ENCODE assay signal across 12 mouse cellular contexts in genomic region chr16:25953359-25953758, GRCm38 (mm10).
"Had no signal": no experiment of that assay in that cellular context is flagged by ENCODE, and none has a peak within 500 bp of the region (broad histone marks: within the 10 kb centered on the region; RNA-seq: fewer than 3 reads in every experiment).

No protein-coding gene starts in this region.

- H3K9ac ChIP-seq: liver, embryonic 13.5 days; midbrain, embryonic 12.5 days had no signal

- H3K27me3 ChIP-seq: liver, embryonic 13.5 days; midbrain, embryonic 12.5 days had no signal

- H3K9me3 ChIP-seq: liver, embryonic 13.5 days; midbrain, embryonic 12.5 days had no signal

- H3K4me1 ChIP-seq: liver, embryonic 13.5 days; midbrain, embryonic 12.5 days had no signal

- H3K36me3 ChIP-seq: liver, embryonic 13.5 days; midbrain, embryonic 12.5 days had no signal

- H3K4me2 ChIP-seq: liver, embryonic 13.5 days; midbrain, embryonic 12.5 days had no signal

- DNase-seq: kidney, adult 2 months; kidney, postnatal 25 days; layer of hippocampus, postnatal 36 days; liver, embryonic 13.5 days; lung, adult 2 months; thymus, adult 18-20 months; thymus, postnatal 36 days had no signal

- H3K4me3 ChIP-seq: left cerebral cortex, adult 2 months; liver, embryonic 13.5 days; midbrain, embryonic 12.5 days had no signal

- ATAC-seq: inflammation-experienced regulatory T-cells, adult 6 months; intestine, embryonic 16.5 days had no signal

- H3K27ac ChIP-seq: left cerebral cortex, adult 2 months; liver, embryonic 13.5 days; macrophage; midbrain, embryonic 12.5 days had no signal
